Mouse (Mus musculus) lung, postnatal 14 days (tissue): ENCODE results near the gene Aqp7.
A peak's percentile ranks its signal among the peaks of the same experiment; 100 is the strongest.
"Not testable (repeated sequence)": the region's sequence is repeated elsewhere in the genome, so short reads cannot be mapped to it uniquely, and the experiment has no call there.

Experiments
- DNase-seq: peaks from one replicate; pipeline ENCODE4 v3.0.0; 2021

The Aqp7 gene

DNA sequence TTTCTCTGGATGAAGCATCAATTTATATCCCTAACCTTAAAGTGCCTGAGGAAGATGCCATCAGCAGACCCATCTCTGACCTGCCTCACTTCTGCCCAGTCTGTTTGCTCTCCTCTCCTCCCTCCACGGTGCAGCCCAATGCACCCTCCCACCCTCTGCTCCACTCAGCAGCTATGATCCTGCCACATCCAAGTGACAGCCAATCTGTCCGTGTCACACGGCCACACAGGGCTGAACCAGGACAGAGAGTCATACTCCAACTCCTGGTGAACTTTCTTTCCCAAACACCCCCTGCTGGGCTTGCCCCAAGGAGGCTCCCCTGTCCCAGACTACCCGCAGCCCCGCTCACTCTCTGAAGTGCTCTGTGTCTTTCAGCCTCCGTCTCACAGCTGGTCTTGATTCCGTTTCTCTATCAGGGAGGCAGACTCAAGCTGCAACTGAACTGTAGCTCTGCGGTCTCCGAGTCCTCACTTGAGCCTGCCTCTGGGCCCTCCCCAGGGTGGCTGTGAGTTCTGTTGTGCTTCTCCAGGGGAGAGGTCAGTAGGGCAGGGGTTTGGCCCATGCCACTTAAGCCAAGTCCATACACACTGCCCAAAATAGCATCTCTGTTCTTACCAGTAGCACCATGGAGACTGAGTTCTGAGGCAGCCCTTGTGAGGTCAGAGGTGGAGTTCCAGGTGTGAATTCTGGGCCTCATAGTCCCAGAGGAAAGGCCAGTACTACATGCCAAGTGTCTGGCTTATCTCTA lies at the start of gene Aqp7:
Gene Aqp7, minus strand, starts transcription at position 616 of the 748 bp plus-strand sequence.
- no peak for DNase-seq

DNA sequence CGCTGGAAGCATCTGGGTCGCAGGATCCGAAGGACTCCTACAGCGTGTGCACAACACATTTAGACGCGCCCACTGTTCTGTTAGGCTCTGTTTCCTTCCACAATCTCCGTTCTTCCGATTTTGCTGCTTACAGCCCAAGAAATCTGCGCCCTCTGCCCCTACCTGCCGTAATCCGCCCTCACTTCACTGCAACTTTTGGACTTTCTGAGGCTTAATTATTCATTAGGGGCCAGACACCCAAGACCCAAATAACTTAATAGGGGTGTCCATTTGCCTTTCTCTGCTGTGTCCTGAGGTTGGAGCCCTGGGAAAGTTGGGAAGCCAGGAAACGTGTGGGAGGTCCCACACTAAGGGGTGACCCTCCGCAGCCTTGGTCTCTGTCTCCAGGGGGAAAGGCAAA lies 49.4 kb upstream of the Aqp7 start:
- DNase-seq: no peak

DNA sequence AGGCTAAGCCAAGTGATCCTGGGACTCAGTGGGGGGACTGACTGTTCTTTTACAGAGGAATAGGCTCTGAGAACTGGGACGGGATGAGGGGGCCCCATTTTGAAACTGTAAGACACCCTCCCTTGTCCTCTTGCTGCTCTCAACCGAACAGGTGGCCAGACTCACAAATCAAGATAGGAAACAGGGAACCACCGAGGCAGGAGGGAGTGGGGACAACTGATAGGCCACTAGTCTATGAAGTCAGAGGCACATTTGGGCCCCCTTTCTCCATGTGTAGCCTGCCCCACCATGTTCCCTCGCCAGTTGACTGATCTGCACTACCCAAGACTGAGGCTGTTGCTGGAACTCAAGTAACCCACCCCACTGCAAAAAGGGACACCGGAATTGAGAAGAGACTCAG lies 48.9 kb upstream of the Aqp7 start:
- DNase-seq: no peak

DNA sequence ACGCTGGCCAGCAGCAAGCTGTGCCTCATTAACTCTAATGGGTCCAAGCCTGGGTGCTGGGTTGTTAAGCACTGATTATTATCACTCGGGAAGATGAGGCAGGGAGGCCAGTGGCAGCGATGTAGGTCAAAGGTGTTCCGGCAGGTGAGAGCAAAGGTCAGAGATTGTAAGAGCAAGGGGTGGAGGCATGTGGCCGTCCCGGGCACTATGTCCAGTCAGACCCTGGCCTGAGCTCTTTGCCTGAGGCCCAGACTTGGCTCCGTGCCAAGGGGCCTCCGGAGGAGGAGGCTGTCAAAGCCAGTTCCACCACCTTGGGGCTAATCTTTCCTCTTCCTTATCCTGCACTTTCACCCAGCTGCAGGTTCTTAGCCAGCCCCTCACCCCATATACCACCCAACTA lies 48.2 kb upstream of the Aqp7 start:
- DNase-seq: peak; percentile 13

DNA sequence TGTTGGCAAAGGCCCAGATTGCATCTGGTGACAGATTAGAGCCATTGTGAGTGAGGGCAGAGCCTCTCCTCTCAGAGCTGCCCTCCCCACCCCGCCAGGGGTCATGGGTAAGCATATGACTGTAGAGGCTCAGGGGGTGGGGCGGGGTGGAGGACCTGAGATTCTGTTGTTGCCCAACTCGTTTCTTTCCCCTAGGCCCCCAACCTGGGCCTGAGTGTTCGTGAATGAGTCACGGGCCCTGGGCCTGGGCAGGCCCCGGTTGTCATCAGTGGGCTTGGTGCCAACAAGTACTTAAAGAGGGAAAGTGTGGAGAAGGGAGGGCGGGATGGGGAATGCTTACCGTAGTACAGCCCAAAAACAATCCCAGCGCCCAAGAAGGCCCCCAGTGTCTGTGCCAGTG lies 46.4 kb upstream of the Aqp7 start:
- DNase-seq: peak; percentile 62

DNA sequence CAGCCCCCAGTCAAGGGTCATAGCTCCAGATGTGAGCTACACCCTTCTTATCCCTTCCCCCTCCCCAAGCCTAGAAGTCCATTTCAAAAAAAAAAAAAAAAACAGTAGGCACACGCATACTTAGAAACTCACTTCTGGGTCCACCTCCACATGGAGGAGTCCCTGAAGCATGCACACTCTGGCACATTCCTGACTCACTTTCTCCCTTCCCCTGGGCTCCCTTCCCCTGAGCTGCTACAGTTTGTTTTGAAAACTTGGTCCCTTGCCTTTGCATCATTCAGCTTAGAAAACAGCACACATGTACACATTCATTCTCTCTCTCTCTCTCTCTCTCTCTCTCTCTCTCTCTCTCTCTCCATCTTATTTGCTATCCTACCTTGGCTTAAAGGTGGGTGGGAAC lies 45.0 kb upstream of the Aqp7 start:
- no peak for DNase-seq

DNA sequence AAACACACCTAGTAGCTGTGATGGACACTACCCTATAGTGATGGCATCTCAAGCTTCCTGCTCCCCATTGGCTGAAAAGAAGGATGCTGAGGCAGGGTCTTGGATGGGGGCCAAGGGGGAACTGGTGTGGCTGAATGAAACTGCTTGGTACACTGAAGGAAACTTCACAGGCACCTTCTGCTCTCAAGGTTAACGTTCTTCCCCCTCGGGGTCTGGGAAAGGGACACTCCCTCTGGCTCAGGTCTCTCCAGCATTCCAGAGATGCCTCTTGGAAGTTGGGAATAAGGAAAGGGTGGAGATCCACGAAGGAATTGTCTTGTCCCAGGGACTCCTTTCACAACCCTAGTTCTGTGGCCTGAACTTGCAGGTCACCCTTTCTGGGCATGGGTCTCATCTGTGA lies 43.5 kb upstream of the Aqp7 start:
- DNase-seq: no peak

DNA sequence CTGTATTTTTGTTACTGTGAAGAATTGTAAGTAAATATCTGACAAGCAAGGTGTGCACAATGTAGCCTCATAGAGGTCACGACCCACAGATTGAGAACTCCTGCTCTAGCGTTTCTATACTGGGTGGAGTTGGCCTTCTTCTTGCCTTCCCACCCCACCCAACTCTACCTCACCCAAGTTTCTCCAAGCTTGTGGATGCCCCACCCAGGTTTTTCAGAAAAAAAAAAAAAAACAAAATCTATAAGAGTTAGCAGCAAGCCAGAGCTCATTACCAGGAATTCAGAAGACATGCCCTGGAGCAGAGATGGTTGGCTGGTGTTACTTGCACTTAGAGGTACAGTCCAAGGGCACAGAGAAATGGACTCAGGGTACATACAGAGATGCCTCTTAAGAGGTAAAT lies 41.8 kb upstream of the Aqp7 start:
- no peak for DNase-seq

DNA sequence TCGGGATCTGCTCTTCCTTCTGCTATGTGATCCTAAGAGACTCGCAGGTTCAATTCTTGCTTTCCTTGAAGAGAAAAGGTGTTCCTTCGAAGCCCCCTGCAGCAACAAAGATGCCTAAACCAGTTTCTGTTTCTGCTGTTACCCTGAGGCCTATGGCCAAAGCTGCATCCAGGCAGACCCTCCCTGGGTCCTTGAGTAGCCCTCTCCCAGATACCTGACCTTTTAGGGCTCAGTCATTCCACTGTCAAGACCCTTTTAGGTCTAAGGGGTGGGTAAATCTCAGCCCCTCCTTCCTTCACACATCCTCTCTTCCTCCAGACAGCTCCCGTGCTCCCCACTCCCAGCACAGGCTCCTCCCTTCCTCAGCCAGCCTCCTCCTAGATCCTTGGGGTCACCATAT lies 41.2 kb upstream of the Aqp7 start:
- DNase-seq: no peak

DNA sequence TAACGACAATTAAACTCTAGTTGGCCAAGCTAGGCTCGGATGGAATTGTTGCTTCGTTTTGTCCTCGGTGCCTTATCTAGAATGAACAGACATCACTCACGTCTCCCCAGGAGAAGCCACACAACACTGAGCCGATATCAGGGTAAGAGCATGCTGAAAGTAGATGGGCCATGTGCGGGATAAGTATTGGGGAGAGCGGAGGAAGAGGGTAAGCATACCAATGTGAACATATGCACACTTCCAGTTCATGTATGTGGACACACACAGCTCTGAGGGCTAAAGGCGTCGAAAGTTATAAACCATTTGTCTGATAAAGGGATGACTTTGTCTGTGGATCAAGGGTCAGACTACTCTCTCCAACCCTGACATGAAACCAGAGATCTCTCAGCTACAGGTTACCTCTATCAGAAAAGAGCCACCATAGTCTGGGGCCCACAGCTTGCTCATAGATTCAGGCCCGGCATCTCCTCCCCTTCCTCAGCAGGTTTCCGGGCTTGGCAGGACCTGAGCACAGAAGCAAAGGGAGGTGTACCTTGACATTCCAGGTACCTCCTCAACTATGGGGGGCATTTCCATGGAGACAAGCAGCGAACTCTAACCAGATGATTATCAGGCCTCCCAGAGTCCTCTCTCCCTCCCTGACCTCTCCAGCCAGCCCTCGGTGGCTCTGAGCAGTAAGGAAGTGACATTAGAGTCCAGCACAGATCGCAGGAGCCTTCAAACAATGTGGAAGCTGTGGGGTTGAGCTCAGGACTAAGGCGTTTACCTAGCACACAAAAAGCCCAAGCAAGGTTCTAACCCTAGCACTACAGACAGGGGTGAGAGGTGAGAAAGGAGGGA lies 39.7 kb upstream of the Aqp7 start:
- DNase-seq: no peak

DNA sequence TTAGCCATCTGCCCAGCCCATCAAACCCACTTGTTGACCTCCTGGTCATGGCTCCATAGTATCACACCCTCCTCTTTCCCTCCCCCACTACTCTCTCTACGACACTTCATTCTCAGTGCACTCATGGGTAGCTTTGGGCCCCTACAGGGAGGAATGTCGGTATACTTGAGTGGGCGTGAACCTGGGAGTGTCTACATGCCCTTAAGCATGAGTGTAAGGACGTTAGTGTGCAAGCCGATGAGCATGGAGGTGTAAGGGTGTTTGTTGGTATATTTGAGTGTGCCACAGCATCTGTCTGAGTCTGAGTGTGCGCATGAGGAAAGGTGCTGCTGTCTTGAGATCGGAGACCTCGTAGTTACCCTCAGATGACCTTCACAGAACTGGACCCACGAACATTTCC lies 39.0 kb upstream of the Aqp7 start:
- no peak for DNase-seq

DNA sequence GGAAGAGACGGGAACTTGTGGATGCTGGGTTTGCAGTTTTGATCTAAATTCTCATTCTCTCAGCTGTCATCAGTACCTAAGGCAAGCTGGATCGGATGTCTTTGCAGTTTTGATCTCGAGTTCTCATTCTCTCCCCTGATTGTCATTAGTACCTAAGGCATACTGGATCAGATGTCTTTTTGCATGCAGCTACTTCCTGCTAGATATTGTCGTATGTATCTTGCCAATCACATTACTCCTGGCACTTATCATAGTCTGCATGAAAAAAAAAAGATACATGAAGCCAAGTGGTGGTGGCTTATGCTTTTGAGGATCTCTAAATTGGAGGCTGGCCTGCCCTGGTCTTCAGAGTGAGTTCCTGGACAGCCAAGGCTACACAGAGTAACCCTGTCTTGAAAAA lies 36.9 kb upstream of the Aqp7 start:
- DNase-seq: no peak

DNA sequence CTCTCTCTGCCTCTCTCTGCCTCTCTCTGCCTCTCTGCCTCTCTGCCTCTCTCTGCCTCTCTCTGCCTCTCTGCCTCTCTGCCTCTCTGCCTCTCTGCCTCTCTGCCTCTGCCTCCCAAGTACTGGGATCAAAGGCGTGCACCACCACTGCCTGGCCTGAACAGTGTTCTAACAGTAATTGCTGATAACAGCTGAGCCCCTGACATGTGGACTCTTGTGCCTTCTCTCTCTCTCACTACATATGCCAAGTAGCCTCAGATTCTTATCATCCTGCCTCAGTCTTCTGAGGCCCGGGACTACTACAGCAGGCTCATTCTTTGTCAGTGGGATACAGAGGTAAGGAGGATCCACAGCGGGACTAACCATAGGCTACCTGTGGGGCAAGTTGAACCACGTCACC lies 34.9 kb upstream of the Aqp7 start:
- DNase-seq: not testable (repeated sequence)

DNA sequence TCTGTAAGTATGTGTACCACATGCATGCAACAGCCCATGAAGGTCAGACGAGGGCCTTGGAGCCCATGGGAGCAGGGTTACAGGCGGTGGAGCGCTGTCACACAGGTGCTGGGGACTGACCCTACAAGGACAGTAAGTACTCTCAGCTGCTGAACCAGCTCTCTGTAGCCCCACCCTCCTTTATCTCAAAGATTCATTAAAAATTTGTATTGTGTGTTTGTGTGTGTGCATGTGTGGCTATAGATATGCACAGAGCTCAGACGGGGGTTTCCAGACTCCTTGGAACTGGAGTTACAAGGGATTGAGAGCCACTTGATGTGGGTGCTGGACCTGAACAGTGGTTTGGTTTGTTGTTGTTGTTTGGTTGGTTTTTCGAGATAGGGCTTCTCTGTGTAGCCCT lies 33.8 kb upstream of the Aqp7 start:
- no peak for DNase-seq

DNA sequence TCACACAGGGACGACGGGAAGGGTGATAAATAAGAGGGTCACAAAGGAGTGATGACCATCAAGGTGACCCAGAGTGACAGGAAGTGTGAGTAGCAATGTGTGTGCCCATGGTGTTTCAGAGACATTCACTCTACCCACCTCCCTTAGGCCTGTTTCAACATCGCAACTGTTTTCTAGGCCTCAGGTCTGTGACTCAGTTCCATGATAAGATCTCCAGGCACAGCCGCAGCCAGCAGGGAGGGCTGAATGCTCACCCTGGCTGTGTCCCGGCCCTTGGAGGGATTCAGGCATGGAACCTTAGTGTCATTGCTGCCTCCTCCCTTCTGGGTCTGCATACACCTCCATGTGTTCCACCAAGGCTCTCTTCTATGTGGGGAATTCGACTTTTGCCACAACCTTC lies 30.8 kb upstream of the Aqp7 start:
- no peak for DNase-seq

DNA sequence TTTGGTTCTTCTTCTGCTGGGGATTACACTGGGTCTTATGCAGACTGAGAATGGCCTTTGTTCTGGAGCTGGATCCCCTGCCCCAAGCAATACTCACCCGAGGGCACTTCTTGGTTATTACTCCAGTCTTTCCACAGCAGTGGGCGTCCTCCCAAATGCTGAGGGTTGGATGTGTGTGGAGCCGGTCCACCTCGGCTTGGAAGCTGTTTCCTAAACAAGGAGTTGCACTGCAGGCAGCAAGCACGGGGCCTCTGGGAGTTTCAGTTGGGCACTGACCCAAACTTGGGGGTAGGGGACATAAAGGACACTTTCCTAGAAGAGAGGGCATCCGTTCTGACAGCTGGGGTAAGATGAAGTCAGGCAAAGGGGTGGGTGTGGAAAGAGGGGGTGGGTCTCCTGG lies 26.5 kb upstream of the Aqp7 start:
- no peak for DNase-seq

DNA sequence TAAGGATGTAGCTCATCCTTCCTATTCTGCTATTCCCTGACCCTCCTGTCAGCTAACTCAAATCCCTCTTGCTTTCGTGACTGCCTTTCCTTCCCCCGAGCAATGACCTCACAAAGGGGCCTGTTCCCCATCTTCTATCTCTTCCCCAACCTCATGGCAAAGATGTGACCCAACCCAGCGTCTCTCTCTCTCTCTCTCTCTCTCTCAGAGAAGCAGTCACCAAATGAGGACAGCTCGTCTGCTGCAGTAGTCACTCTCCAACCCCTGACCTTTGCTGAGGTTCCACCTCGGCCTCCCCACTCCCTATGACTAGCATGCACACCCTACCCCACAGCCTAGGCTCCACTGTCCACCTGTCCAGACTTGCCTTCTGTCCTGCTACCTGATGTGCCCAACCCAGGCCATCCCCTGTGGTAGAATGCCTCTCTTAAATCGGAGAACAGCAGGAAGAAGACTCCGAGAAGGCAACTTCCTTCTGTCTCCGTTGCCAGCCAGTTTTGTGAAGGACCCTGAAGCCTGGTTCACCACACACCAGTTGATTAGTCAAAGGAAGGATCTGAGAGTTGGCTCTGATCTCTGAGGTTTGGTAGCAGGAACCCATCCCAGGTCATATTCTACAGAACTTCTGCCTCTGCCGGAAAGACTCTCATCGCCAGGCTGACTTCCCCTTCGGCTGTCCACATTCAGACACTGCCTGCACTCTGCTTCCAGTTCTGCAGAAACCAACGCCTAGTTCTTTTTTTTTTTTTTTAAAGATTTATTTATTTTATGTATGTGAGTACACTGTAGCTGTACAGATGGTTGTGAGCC lies 25.3 kb upstream of the Aqp7 start:
- DNase-seq: no peak

DNA sequence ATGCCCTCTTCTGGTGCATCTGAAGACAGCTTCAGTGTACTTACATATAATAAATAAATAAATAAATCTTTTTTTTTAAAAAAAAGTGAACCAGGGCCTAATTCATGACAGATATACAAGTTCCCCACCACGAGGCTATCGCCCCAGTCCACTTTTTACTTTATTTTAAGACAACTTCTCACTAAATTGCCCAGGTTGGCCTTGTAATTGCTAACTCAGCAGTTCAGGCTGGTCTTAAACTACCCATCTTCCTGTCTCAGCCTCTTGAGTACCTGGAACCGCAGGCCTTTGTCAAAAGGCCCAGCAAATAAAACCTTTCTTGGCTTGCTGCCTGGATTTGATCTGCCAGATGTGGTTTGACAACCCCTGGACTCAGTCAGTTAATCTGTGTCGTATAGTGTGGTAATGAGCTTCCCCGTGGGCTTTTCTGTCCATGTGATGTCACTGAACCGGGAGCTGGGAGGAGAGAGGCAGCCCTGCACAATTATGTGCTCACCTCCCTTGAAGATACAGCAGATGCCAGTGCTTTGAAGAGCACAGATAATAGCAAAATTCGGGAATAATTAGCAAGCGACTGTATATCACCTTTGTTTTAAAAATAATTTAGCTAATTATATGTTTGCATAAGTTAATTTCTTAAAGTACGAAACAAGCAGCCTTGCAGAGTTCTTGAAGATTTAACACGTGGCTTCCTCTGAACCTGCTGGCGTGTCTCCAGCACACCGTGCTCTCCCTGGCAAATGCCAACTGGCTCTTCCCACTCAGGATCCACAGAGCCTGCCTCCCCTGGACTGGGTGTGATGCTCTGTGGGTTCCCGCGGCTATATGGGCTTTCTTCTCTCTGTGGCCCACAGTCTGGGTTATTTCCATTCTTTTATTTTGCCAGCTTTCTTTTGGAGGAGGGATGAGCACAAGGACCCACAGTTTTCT lies 23.8 kb upstream of the Aqp7 start:
- no peak for DNase-seq

DNA sequence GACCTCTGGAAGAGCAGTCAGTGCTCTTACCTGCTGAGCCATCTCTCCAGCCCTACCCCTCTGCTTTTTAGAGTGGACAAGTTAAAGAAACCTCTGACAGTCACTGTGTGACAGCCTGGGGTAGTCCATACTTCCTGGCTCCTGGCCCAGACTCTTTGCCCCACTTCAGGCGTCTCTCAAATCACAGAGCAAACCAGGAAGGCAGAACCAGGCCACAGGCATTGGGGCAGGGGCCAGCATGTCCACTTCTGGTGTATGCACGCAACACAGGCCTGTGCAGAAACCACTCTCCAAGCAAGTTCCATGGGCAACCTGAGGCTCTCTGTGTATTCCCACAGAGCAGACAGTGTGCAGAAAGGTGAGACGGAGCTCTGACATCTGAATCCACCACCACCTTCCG lies 17.3 kb upstream of the Aqp7 start:
- no peak for DNase-seq

DNA sequence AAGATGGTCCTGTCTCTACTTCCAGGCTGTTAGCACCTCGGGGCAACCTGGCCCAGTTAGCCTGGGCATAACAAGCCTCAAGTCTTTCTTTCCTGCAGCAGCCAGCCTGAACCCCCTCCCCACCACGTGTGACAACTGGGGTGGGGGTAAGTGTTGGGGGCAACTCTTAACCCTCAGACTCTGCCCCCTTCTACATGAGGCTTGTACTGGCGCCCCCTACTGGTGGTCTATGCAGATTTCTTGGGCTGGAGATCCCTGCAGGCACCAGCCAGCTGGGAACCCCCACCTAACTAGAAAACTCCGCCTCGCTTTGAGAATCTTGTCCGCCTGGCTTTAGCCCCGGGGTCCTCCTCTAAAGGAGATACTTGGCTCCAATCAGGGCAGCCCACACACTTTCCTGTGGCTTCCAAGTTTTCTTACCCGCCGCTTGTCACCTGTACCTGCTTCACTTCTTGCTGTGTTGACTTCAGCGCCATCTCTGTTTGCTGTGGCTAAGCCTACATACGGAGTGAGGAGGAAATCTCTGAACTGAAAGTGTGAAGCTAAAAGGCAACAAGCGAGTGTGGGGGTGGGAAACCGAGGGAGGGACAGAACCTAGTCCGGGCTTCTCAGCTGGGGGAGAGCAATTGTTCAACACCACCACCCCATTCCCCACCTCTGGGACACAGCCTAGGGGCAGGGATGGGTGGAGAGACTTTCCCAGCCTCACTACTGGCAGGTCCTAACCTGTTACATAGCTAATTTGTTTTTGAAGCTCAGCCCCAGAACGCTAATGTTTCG lies 16.1 kb upstream of the Aqp7 start:
- peak; percentile 40 for DNase-seq

DNA sequence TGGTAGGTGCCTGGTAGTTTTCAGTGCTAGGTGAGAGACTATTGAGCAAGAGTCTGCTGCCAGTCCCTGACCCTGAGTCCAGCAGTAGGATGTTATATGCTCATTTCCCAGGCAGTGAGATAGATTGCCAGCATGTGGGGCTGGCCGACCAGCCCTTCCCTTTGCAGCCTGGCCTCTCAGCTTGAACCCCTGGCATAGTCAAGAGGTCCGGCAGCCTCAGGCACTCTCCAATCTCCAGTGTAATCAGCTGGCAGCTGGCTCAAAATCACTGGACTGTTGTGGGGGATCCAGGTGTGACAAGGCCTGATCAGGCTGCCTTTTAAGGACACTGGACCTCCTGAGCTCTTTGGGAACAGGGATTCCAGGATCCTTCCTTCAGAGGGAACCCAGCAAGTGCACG lies 15.4 kb upstream of the Aqp7 start:
- DNase-seq: no peak

DNA sequence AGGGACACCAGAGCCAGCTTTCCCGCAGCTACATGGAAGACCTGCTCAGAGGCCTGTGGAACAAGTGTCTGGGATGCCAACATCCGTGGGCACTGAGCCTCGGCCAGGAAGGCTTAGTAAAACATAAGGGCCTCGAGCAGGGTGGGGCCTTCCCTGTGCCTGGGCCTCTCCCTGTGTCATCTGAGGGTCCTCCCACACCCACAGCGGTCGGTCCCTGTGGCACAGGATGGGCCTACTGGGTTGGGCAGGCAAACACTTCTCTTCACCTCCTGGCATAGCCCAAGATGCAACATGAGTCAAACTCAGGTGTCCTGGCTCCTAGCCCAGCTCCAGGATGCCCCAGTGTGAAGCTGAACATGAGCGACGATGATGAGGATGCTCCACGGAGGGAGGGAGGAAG lies 9.4 kb upstream of the Aqp7 start:
- no peak for DNase-seq
